Mouse (Mus musculus): ENCODE results near the gene Olfr106-ps. TPM values are rescaled to one million over a fixed set of nuclear protein-coding genes. Genes with fewer than 3 reads are reported as not detected.

Olfr106-ps gene
- polyA plus RNA-seq (2015; fragmentation: Nextera tagmentation; extraction: Ambion mirVana), result not detected in 2 replicates

- Histone ChIP-seq H3K36me3 (ENCODE audit: control insufficient read depth, insufficient read depth) (no peaks in the 10 kb centered on the region), H3K27me3 (replicated peaks; ENCODE audit: control insufficient read depth, insufficient read depth, low read length) (no peaks in the 10 kb centered on the region), H3K9ac (replicated peaks; ENCODE audit: low read depth, low read length) (no peak within 1 kb of the TSS), H3K27ac (ENCODE audit: low read length) (no peak within 1 kb of the TSS), H3K4me3 (replicated peaks; ENCODE audit: low read length) (no peak within 1 kb of the TSS), H3K4me1 (replicated peaks; ENCODE audit: control insufficient read depth, insufficient read depth, low read length) (no peaks in the 10 kb centered on the region), H3K4me2 (ENCODE audit: low read length) (no peak within 1 kb of the TSS), H3K9me3 (ENCODE audit: control insufficient read depth, low read length) (no peaks in the 10 kb centered on the region)
- no peak for ATAC-seq
- WGBS, result 74% methylated on average over 1 of the region's 1 CpGs
Observed at GRCm38 (mm10) chr17:37390093-37390492, at the start of gene Olfr106-ps. TSS of gene Olfr106-ps (plus strand) at chr17:37390393.

DNA sequence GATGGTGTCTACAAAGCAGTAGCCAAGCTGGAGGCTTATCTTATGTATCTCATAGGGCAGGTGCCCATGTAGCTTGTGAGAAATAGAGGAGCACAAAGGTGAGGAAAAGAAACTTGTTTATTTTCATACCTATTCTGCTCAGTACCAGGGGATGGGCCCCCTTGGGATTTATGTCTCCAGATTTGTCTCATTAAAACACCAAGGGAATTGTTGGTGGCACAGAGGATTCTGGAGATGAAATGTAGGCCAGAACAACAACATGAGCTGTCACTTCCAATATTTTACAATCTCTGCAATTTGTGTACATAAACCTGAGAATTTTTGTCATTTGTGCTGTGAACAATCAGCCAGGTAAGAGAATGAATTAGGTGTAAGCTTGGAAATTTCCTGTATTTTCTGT lies 30.9 kb upstream of the Olfr106-ps start, which contains the start of gene Olfr104-ps:
TSS of gene Olfr104-ps (plus strand) at position 301 of the 400 bp plus-strand sequence.
- Histone ChIP-seq H3K27me3 (replicated peaks; ENCODE audit: control insufficient read depth, insufficient read depth, low read length) (no peaks in the 10 kb centered on the region), H3K27ac (ENCODE audit: low read length) (no peak within 1 kb of the TSS), H3K4me1 (replicated peaks; ENCODE audit: control insufficient read depth, insufficient read depth, low read length) (no peaks in the 10 kb centered on the region), H3K9ac (replicated peaks; ENCODE audit: low read depth, low read length) (no peak within 1 kb of the TSS), H3K4me3 (replicated peaks; ENCODE audit: low read length) (no peak within 1 kb of the TSS), H3K4me2 (ENCODE audit: low read length) (no peak within 1 kb of the TSS), H3K9me3 (ENCODE audit: control insufficient read depth, low read length) (no peaks in the 10 kb centered on the region), H3K36me3 (ENCODE audit: control insufficient read depth, insufficient read depth) (no peaks in the 10 kb centered on the region)
- ATAC-seq, result no peak

GRCm38 (mm10) chr17:37378733-37379132 lies 11.5 kb upstream of the Olfr106-ps start, which contains the start of gene Olfr105-ps:
TSS of gene Olfr105-ps (plus strand) at chr17:37379033.
- H3K9ac ChIP-seq (replicated peaks; ENCODE audit: low read depth, low read length), result no peak within 1 kb of the TSS
- H3K9me3 ChIP-seq (ENCODE audit: control insufficient read depth, low read length), result no peaks in the 10 kb centered on the region
- no peaks in the 10 kb centered on the region for H3K4me1 ChIP-seq (replicated peaks; ENCODE audit: control insufficient read depth, insufficient read depth, low read length)
- no peak within 1 kb of the TSS for H3K27ac ChIP-seq (ENCODE audit: low read length)
- no peaks in the 10 kb centered on the region for H3K36me3 ChIP-seq (ENCODE audit: control insufficient read depth, insufficient read depth)
- no peak within 1 kb of the TSS for H3K4me2 ChIP-seq (ENCODE audit: low read length)
- no peak for ATAC-seq
- H3K4me3 ChIP-seq (replicated peaks; ENCODE audit: low read length), result no peak within 1 kb of the TSS
- no peaks in the 10 kb centered on the region for H3K27me3 ChIP-seq (replicated peaks; ENCODE audit: control insufficient read depth, insufficient read depth, low read length)

DNA sequence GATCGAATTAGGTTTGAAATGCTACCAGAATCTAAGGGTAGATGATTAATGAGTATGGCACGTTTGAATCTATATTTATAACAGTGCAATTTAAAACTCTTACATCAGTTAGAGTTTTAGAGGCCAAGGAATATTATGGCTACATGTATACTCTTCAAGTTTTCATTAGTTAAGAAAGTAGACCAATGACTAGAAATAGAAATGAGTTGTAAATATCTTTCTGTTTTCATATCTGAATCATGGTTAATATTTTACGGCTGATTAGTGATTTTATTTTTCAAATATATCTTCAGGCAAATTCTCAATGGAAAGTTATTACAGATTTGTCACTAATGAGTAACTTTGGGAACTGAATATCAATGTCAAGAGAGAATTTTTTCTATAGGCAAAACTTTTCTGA lies 8.7 kb downstream of the Olfr106-ps start, which contains the start of gene Olfr107:
TSS of gene Olfr107 (plus strand) at position 301 of the 400 bp plus-strand sequence.
- Histone ChIP-seq H3K9ac (replicated peaks; ENCODE audit: low read depth, low read length) (no peak within 1 kb of the TSS), H3K36me3 (ENCODE audit: control insufficient read depth, insufficient read depth) (no peaks in the 10 kb centered on the region), H3K4me2 (ENCODE audit: low read length) (no peak within 1 kb of the TSS), H3K27ac (ENCODE audit: low read length) (no peak within 1 kb of the TSS), H3K4me1 (replicated peaks; ENCODE audit: control insufficient read depth, insufficient read depth, low read length) (no peaks in the 10 kb centered on the region), H3K9me3 (ENCODE audit: control insufficient read depth, low read length) (no peaks in the 10 kb centered on the region), H3K27me3 (replicated peaks; ENCODE audit: control insufficient read depth, insufficient read depth, low read length) (no peaks in the 10 kb centered on the region), H3K4me3 (replicated peaks; ENCODE audit: low read length) (no peak within 1 kb of the TSS)
- 83% methylated on average over 3 of the region's 3 CpGs for WGBS
- ATAC-seq, result no peak

- Histone ChIP-seq H3K36me3 (ENCODE audit: control insufficient read depth, insufficient read depth) (no peaks in the 10 kb centered on the region), H3K9ac (replicated peaks; ENCODE audit: low read depth, low read length) (no peak overlapping the region), H3K4me2 (ENCODE audit: low read length) (no peak overlapping the region), H3K4me3 (replicated peaks; ENCODE audit: low read length) (no peak overlapping the region), H3K4me1 (replicated peaks; ENCODE audit: control insufficient read depth, insufficient read depth, low read length) (no peaks in the 10 kb centered on the region), H3K9me3 (ENCODE audit: control insufficient read depth, low read length) (no peaks in the 10 kb centered on the region), H3K27ac (ENCODE audit: low read length) (no peak overlapping the region), H3K27me3 (replicated peaks; ENCODE audit: control insufficient read depth, insufficient read depth, low read length) (no peaks in the 10 kb centered on the region)
- no peak for ATAC-seq
Observed at GRCm38 (mm10) chr17:37413380-37413779, 23.2 kb downstream of the Olfr106-ps start.

- no peaks in the 10 kb centered on the region for H3K9me3 ChIP-seq (ENCODE audit: control insufficient read depth, low read length)
- ATAC-seq, result no peak
- no peak within 1 kb of the TSS for H3K4me3 ChIP-seq (replicated peaks; ENCODE audit: low read length)
- no peaks in the 10 kb centered on the region for H3K36me3 ChIP-seq (ENCODE audit: control insufficient read depth, insufficient read depth)
- no peak within 1 kb of the TSS for H3K4me2 ChIP-seq (ENCODE audit: low read length)
- 52% methylated on average over 1 of the region's 1 CpGs for WGBS
- H3K9ac ChIP-seq (replicated peaks; ENCODE audit: low read depth, low read length), result no peak within 1 kb of the TSS
- no peaks in the 10 kb centered on the region for H3K27me3 ChIP-seq (replicated peaks; ENCODE audit: control insufficient read depth, insufficient read depth, low read length)
- no peak within 1 kb of the TSS for H3K27ac ChIP-seq (ENCODE audit: low read length)
- no peaks in the 10 kb centered on the region for H3K4me1 ChIP-seq (replicated peaks; ENCODE audit: control insufficient read depth, insufficient read depth, low read length)
Observed at GRCm38 (mm10) chr17:37445180-37445579, 55.0 kb downstream of the Olfr106-ps start, which contains the start of gene Olfr108. TSS of gene Olfr108 (plus strand) at chr17:37445480.

Other genes with a start within 250 kb of the Olfr106-ps start
- gene Olfr93, start 228.9 kb upstream of the Olfr106-ps start, polyA plus RNA-seq (2015; fragmentation: Nextera tagmentation; extraction: Ambion mirVana), result not detected in 2 replicates
- gene Ubd, start 196.5 kb upstream of the Olfr106-ps start, polyA plus RNA-seq (2015; fragmentation: Nextera tagmentation; extraction: Ambion mirVana), result not detected in 2 replicates
- not detected in 2 replicates for gene Olfr94, start 189.4 kb upstream of the Olfr106-ps start, polyA plus RNA-seq (2015; fragmentation: Nextera tagmentation; extraction: Ambion mirVana)
- not detected in 2 replicates for gene Olfr95, start 177.3 kb upstream of the Olfr106-ps start, polyA plus RNA-seq (2015; fragmentation: Nextera tagmentation; extraction: Ambion mirVana)
- not detected in 2 replicates for gene Olfr96, start 170.2 kb upstream of the Olfr106-ps start, polyA plus RNA-seq (2015; fragmentation: Nextera tagmentation; extraction: Ambion mirVana)
- gene Olfr97, start 153.1 kb upstream of the Olfr106-ps start, polyA plus RNA-seq (2015; fragmentation: Nextera tagmentation; extraction: Ambion mirVana), result not detected in 2 replicates
- not detected in 2 replicates for gene Olfr98, start 126.6 kb upstream of the Olfr106-ps start, polyA plus RNA-seq (2015; fragmentation: Nextera tagmentation; extraction: Ambion mirVana)
- gene H2-M3, start 120.2 kb upstream of the Olfr106-ps start, polyA plus RNA-seq (2015; fragmentation: Nextera tagmentation; extraction: Ambion mirVana), result 0.67 and 0.81 TPM in 2 replicates
- gene Olfr99, start 106.9 kb upstream of the Olfr106-ps start, polyA plus RNA-seq (2015; fragmentation: Nextera tagmentation; extraction: Ambion mirVana), result not detected in 2 replicates
- not detected in 2 replicates for gene Olfr101, start 86.1 kb upstream of the Olfr106-ps start, polyA plus RNA-seq (2015; fragmentation: Nextera tagmentation; extraction: Ambion mirVana)
- not detected in 2 replicates for gene Olfr102, start 73.3 kb upstream of the Olfr106-ps start, polyA plus RNA-seq (2015; fragmentation: Nextera tagmentation; extraction: Ambion mirVana)
- gene Olfr103, start 50.7 kb upstream of the Olfr106-ps start, polyA plus RNA-seq (2015; fragmentation: Nextera tagmentation; extraction: Ambion mirVana), result not detected in 2 replicates
- gene Olfr104-ps, start 30.8 kb upstream of the Olfr106-ps start, polyA plus RNA-seq (2015; fragmentation: Nextera tagmentation; extraction: Ambion mirVana), result not detected in 2 replicates
- not detected in 2 replicates for gene Olfr105-ps, start 11.4 kb upstream of the Olfr106-ps start, polyA plus RNA-seq (2015; fragmentation: Nextera tagmentation; extraction: Ambion mirVana)
- not detected in 2 replicates for gene Olfr107, start 8.8 kb downstream of the Olfr106-ps start, polyA plus RNA-seq (2015; fragmentation: Nextera tagmentation; extraction: Ambion mirVana)
- gene Olfr108, start 55.1 kb downstream of the Olfr106-ps start, polyA plus RNA-seq (2015; fragmentation: Nextera tagmentation; extraction: Ambion mirVana), result not detected in 2 replicates
- not detected in 2 replicates for gene Olfr109, start 68.5 kb downstream of the Olfr106-ps start, polyA plus RNA-seq (2015; fragmentation: Nextera tagmentation; extraction: Ambion mirVana)
- not detected in 2 replicates for gene H2-M2, start 93.2 kb downstream of the Olfr106-ps start, polyA plus RNA-seq (2015; fragmentation: Nextera tagmentation; extraction: Ambion mirVana)
- not detected in 2 replicates for gene Olfr110, start 102.1 kb downstream of the Olfr106-ps start, polyA plus RNA-seq (2015; fragmentation: Nextera tagmentation; extraction: Ambion mirVana)
- gene Olfr111, start 117.6 kb downstream of the Olfr106-ps start, polyA plus RNA-seq (2015; fragmentation: Nextera tagmentation; extraction: Ambion mirVana), result not detected in 2 replicates
- not detected in 2 replicates for gene Olfr112, start 179.1 kb downstream of the Olfr106-ps start, polyA plus RNA-seq (2015; fragmentation: Nextera tagmentation; extraction: Ambion mirVana)
- not detected in 2 replicates for gene Olfr113, start 187.3 kb downstream of the Olfr106-ps start, polyA plus RNA-seq (2015; fragmentation: Nextera tagmentation; extraction: Ambion mirVana)
- gene Olfr114, start 202.3 kb downstream of the Olfr106-ps start, polyA plus RNA-seq (2015; fragmentation: Nextera tagmentation; extraction: Ambion mirVana), result not detected in 2 replicates
- gene Olfr115, start 236.7 kb downstream of the Olfr106-ps start, polyA plus RNA-seq (2015; fragmentation: Nextera tagmentation; extraction: Ambion mirVana), result not detected in 2 replicates
- not detected in 2 replicates for gene Olfr116, start 236.8 kb downstream of the Olfr106-ps start, polyA plus RNA-seq (2015; fragmentation: Nextera tagmentation; extraction: Ambion mirVana)